Mouse (Mus musculus): ENCODE measurements at regions not wholly inside any gene's neighbourhood (a gene's known extent, or its start where the extent isn't known, plus 50 kb on each side); places are given as distances from the start of the nearest gene placed in this dataset.
A peak's percentile ranks its signal among the peaks of the same experiment; 100 is the strongest.

GRCm38 (mm10) chr5:91828481-91828880, 134.4 kb downstream of the Rchy1 start:
- peak; percentile 24; the same call in 1 of the 2 replicates for TF ChIP-seq CTCF (IDR thresholded peaks at IDR 0.05; ENCODE audit: low read depth)
- TF ChIP-seq EP300 (IDR thresholded peaks at IDR 0.05; ENCODE audit: low read depth), result no peak
